In genomic region chr2:170406438-170406837, GRCm38 (mm10) we compare ENCODE assay signal across 12 mouse cellular contexts. TPM values are rescaled to one million over a fixed set of nuclear protein-coding genes. Genes with fewer than 3 reads are reported as not detected.
A peak's percentile ranks its signal among the peaks of the same experiment; 100 is the strongest.
DNase-seq lines count a peak whose midpoint lies in the region; ATAC-seq and TF ChIP-seq lines count a peak whose summit lies in the region.
"Had no signal": no experiment of that assay in that cellular context is flagged by ENCODE, and none has a peak within 500 bp of the region (broad histone marks: within the 10 kb centered on the region; RNA-seq: fewer than 3 reads in every experiment).

No protein-coding gene starts in this region.

- peak overlapping the region; percentile 37; the same call in 1 of the 2 replicates for H3K4me3 ChIP-seq in testis, adult 2 months (ENCODE audit: control insufficient read depth, low read depth, low read length)
- 0 out of 2 replicates have a peak overlapping the region, but pooled peaks have one; percentile 7 for H3K4me3 ChIP-seq in hindbrain, embryonic 13.5 days
- H3K4me3 ChIP-seq: embryonic facial prominence, embryonic 15.5 days; liver, embryonic 15.5 days; myocyte had no signal

- peaks cover 6% of the 10 kb centered on the region for H3K4me1 ChIP-seq in testis, adult 2 months (ENCODE audit: control insufficient read depth, insufficient read depth, low read length)
- H3K4me1 ChIP-seq in hindbrain, embryonic 13.5 days (replicated peaks): peaks cover 42% of the 10 kb centered on the region
- H3K4me1 ChIP-seq: liver, embryonic 15.5 days had no signal

- intact Hi-C loops in left cerebral cortex, postnatal 36 days (cut with DNase I): no loop called here

- H3K27me3 ChIP-seq in testis, adult 2 months (ENCODE audit: control insufficient read depth, insufficient read depth, low read length): no peaks in the 10 kb centered on the region
- peaks cover 22% of the 10 kb centered on the region for H3K27me3 ChIP-seq in hindbrain, embryonic 13.5 days
- H3K27me3 ChIP-seq: embryonic facial prominence, embryonic 15.5 days had no signal

- no peak for TF ChIP-seq CTCF in testis, adult 2 months (IDR thresholded peaks at IDR 0.05; ENCODE audit: control insufficient read depth, insufficient read depth, insufficient replicate concordance, low read depth, low read length)

- WGBS in hindbrain, embryonic 13.5 days: 37% methylated on average over 14 of the region's 14 CpGs

- H3K36me3 ChIP-seq in testis, adult 2 months (ENCODE audit: control insufficient read depth, insufficient read depth, low read length): no peaks in the 10 kb centered on the region
- H3K36me3 ChIP-seq in hindbrain, embryonic 13.5 days: no peaks in the 10 kb centered on the region
- H3K36me3 ChIP-seq: embryonic facial prominence, embryonic 15.5 days; liver, embryonic 15.5 days had no signal

- no peak overlapping the region for H3K27ac ChIP-seq in testis, adult 2 months (ENCODE audit: control insufficient read depth, insufficient read depth, low read depth, low read length)
- H3K27ac ChIP-seq in hindbrain, embryonic 13.5 days: peak overlapping the region; percentile 67
- H3K27ac ChIP-seq: embryonic facial prominence, embryonic 15.5 days; liver, embryonic 15.5 days had no signal

- peak overlapping the region; percentile 11; the same call in 1 of the 2 replicates for H3K4me2 ChIP-seq in hindbrain, embryonic 13.5 days
- H3K4me2 ChIP-seq: embryonic facial prominence, embryonic 15.5 days; liver, embryonic 15.5 days had no signal

- 0 out of 2 replicates have a peak overlapping the region, but pooled peaks have one; percentile 35 for H3K9ac ChIP-seq in hindbrain, embryonic 13.5 days
- H3K9ac ChIP-seq: embryonic facial prominence, embryonic 15.5 days; liver, embryonic 15.5 days had no signal

- no peaks in the 10 kb centered on the region for H3K9me3 ChIP-seq in hindbrain, embryonic 13.5 days
- H3K9me3 ChIP-seq: embryonic facial prominence, embryonic 15.5 days; liver, embryonic 15.5 days had no signal

- peak; percentile 52; the same call in 1 of the 2 replicates for ATAC-seq in hindbrain, embryonic 13.5 days (ENCODE audit: low FRiP score)

- no peak for TF ChIP-seq POLR2A in testis, adult 2 months (IDR thresholded peaks at IDR 0.05; ENCODE audit: control insufficient read depth, low read depth, low read length)

- no peak for DNase-seq in testis, postnatal 10 days (ENCODE audit: low spot score)
- peak; percentile 8 to 18 for DNase-seq in left cerebral cortex, postnatal 36 days (ENCODE audit: low spot score in 2 of 2)
- DNase-seq in adrenal gland, adult (ENCODE audit: inconsistent age in 2 of 2, low spot score in 1 of 2): no peak
- DNase-seq in thymus, postnatal 25 days: no peak
- DNase-seq in adrenal gland, postnatal 25 days: no peak
- DNase-seq: adrenal gland, postnatal 36 days had no signal

RNA-seq across cellular contexts. Expression of gene Bcas1, which starts 21.2 kb away (rescaled TPM):
- polyA plus RNA-seq in testis, adult 2 months (2012; rRNA removed): 19.4 and 21.8 TPM in 2 replicates
- polyA plus RNA-seq in hindbrain, embryonic 13.5 days (2015; fragmentation: Nextera tagmentation; extraction: Ambion mirVana): 13.8 and 17.9 TPM in 2 replicates
- 10 to 100 TPM; 55.7 to 69.9 TPM for total RNA-seq in left cerebral cortex, postnatal 36 days (2021)
- 0.33 TPM in 1 of 2 replicates, not detected in the other for total RNA-seq in adrenal gland, postnatal 25 days (2021)
- polyA plus RNA-seq: kidney, embryonic 14.5 days had no signal

Comparison
In these comparisons a context has a peak if more than half of its experiments do, and no peak if none do; other contexts are left out.
1. DNase-seq: peak in left cerebral cortex, postnatal 36 days (2 of 2); none in testis, postnatal 10 days (single experiment), adrenal gland, adult (0 of 2), thymus, postnatal 25 days (single experiment) and adrenal gland, postnatal 25 days (single experiment).
2. RNA of gene Bcas1, which starts 21.2 kb away (total RNA-seq): 55.7 to 69.9 TPM in left cerebral cortex, postnatal 36 days; 0.33 TPM in adrenal gland, postnatal 25 days; every median in the first group is over 10 times any median in the second.